Comparison of ENCODE assay signal across 8 mouse cellular contexts in the genomic region with DNA sequence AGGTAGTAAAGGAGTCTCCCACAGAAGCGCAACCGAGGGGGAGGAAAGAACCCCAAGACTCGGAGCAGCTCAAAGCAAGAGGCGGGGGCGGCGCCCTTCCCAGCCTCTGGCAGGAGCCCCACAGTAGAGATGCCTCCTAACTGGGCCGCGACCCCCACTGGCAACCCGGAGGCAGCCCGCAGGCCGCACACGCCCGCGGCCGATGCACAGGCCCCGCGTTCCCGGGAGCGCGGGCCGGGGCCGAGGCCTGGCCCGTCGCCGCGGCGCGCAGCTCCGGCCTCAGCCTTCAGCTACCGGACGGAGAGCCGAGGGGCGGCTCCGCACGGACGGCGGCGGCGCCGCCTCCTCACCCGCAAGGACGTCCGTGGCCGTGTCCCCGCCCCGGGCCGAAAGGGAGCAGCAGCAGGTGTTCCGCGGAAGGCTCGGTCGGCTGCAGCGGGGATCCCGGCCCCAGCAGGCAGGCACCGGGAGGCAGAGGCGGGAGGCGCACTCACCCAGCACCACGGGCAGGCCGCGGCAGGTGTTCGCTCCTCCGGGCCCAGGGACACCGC. TPM values are rescaled to one million over a fixed set of nuclear protein-coding genes. Genes with fewer than 3 reads are reported as not detected.
DNase-seq lines count a peak whose midpoint lies in the region; ATAC-seq lines count a peak whose summit lies in the region.

No protein-coding gene starts in this region.

- no peaks in the 10 kb centered on the region for H3K36me3 ChIP-seq in kidney, embryonic 14.5 days (ENCODE audit: control insufficient read depth, insufficient read depth, low read length)
- H3K36me3 ChIP-seq in forebrain, embryonic 13.5 days (ENCODE audit: poor library complexity, severe bottlenecking) = no peaks in the 10 kb centered on the region
- no peaks in the 10 kb centered on the region for H3K36me3 ChIP-seq in intestine, embryonic 14.5 days (ENCODE audit: control insufficient read depth, insufficient read depth, low read length)
- H3K36me3 ChIP-seq in liver, embryonic 15.5 days (replicated peaks) = no peaks in the 10 kb centered on the region

- under 1% methylated on average over 55 of the region's 62 CpGs for WGBS in kidney, embryonic 14.5 days
- under 1% methylated on average over 61 of the region's 62 CpGs for WGBS in forebrain, embryonic 13.5 days
- under 1% methylated on average over 57 of the region's 62 CpGs for WGBS in intestine, embryonic 14.5 days
- WGBS in liver, embryonic 15.5 days (ENCODE audit: insufficient replicate concordance) = under 1% methylated on average over 62 of the region's 62 CpGs

- no peaks in the 10 kb centered on the region for H3K27me3 ChIP-seq in kidney, embryonic 14.5 days (ENCODE audit: control insufficient read depth, insufficient read depth, low read length)
- H3K27me3 ChIP-seq in forebrain, embryonic 13.5 days = no peaks in the 10 kb centered on the region
- H3K27me3 ChIP-seq in intestine, embryonic 14.5 days (replicated peaks; ENCODE audit: control insufficient read depth, insufficient read depth, low read length) = no peaks in the 10 kb centered on the region
- peaks cover 6% of the 10 kb centered on the region; the same call in 1 of the 2 replicates for H3K27me3 ChIP-seq in liver, embryonic 15.5 days

- H3K9me3 ChIP-seq in kidney, embryonic 14.5 days (ENCODE audit: control insufficient read depth, low read length) = no peaks in the 10 kb centered on the region
- H3K9me3 ChIP-seq in forebrain, embryonic 13.5 days (replicated peaks) = no peaks in the 10 kb centered on the region
- H3K9me3 ChIP-seq in intestine, embryonic 14.5 days (ENCODE audit: control insufficient read depth, low read length) = no peaks in the 10 kb centered on the region
- H3K9me3 ChIP-seq in liver, embryonic 15.5 days (replicated peaks) = no peaks in the 10 kb centered on the region

- H3K9ac ChIP-seq in kidney, embryonic 14.5 days (ENCODE audit: low read depth, low read length) = peak overlapping the region; percentile 93
- peak overlapping the region; percentile 89 for H3K9ac ChIP-seq in forebrain, embryonic 13.5 days
- H3K9ac ChIP-seq in intestine, embryonic 14.5 days (ENCODE audit: low read length) = peak overlapping the region; percentile 84
- H3K9ac ChIP-seq in liver, embryonic 15.5 days = peak overlapping the region; percentile 87

- peak overlapping the region; percentile 93 for H3K27ac ChIP-seq in kidney, embryonic 14.5 days (ENCODE audit: low read depth, low read length)
- H3K27ac ChIP-seq in forebrain, embryonic 13.5 days = peak overlapping the region; percentile 94
- H3K27ac ChIP-seq in intestine, embryonic 14.5 days (ENCODE audit: low read depth) = peak overlapping the region; percentile 93
- H3K27ac ChIP-seq in liver, embryonic 15.5 days (replicated peaks) = peak overlapping the region; percentile 88

- H3K4me1 ChIP-seq in kidney, embryonic 14.5 days (ENCODE audit: control insufficient read depth, insufficient read depth, low read length) = peaks cover 29% of the 10 kb centered on the region
- H3K4me1 ChIP-seq in forebrain, embryonic 13.5 days = peaks cover 24% of the 10 kb centered on the region
- H3K4me1 ChIP-seq in intestine, embryonic 14.5 days (replicated peaks; ENCODE audit: control insufficient read depth, insufficient read depth, low read length) = peaks cover 22% of the 10 kb centered on the region
- peaks cover 40% of the 10 kb centered on the region for H3K4me1 ChIP-seq in liver, embryonic 15.5 days (replicated peaks)

- no peak for DNase-seq in kidney, adult 9 months
- DNase-seq in ZHBTc4 (ENCODE audit: low read depth, low spot score) = peak; percentile 40
- no peak for DNase-seq in intestine, embryonic 14.5 days (ENCODE audit: low spot score)
- DNase-seq in right cerebral cortex, postnatal 10 days (ENCODE audit: low spot score in 2 of 2) = peak; percentile 59 to 65
- DNase-seq in spleen, postnatal 4 days (ENCODE audit: low spot score in 2 of 2) = no peak

- peak overlapping the region; percentile 92 for H3K4me3 ChIP-seq in kidney, embryonic 14.5 days (ENCODE audit: low read length)
- peak overlapping the region; percentile 98 for H3K4me3 ChIP-seq in forebrain, embryonic 13.5 days
- H3K4me3 ChIP-seq in intestine, embryonic 14.5 days (ENCODE audit: low read depth, low read length) = peak overlapping the region; percentile 92
- peak overlapping the region; percentile 78 for H3K4me3 ChIP-seq in liver, embryonic 15.5 days (replicated peaks)

- peak; percentile 49 for ATAC-seq in kidney, embryonic 14.5 days (ENCODE audit: low FRiP score, low TSS enrichment)
- ATAC-seq in forebrain, embryonic 13.5 days = peak; percentile 40
- peak; percentile 61 for ATAC-seq in intestine, embryonic 14.5 days (replicated peaks; ENCODE audit: low FRiP score, low TSS enrichment, low read depth)
- ATAC-seq in liver, embryonic 15.5 days (ENCODE audit: insufficient read depth) = peak; percentile 73

- H3K4me2 ChIP-seq in kidney, embryonic 14.5 days (replicated peaks; ENCODE audit: low read depth, low read length) = peak overlapping the region; percentile 69
- peak overlapping the region; percentile 83 for H3K4me2 ChIP-seq in forebrain, embryonic 13.5 days
- peak overlapping the region; percentile 60 for H3K4me2 ChIP-seq in intestine, embryonic 14.5 days (ENCODE audit: low read length)
- peak overlapping the region; percentile 98 for H3K4me2 ChIP-seq in liver, embryonic 15.5 days

RNA-seq across cellular contexts. Expression of a gene that starts 0.6 kb away (rescaled TPM):
- polyA plus RNA-seq in kidney, embryonic 14.5 days (2014; fragmentation: Nextera tagmentation; extraction: Ambion mirVana) = 60.7 and 129 TPM in 2 replicates
- polyA plus RNA-seq in forebrain, embryonic 13.5 days (2015; fragmentation: Nextera tagmentation; extraction: Ambion mirVana) = 40.8 and 45.4 TPM in 2 replicates
- polyA plus RNA-seq in intestine, embryonic 14.5 days (2014; fragmentation: Nextera tagmentation; extraction: Ambion mirVana) = 71.7 and 75.6 TPM in 2 replicates
- polyA plus RNA-seq in liver, embryonic 15.5 days (2015; fragmentation: Nextera tagmentation; extraction: Ambion mirVana) = 16.0 and 18.2 TPM in 2 replicates

RNA-seq across cellular contexts. Expression of a gene that starts 27.0 kb away (rescaled TPM):
- polyA plus RNA-seq in kidney, embryonic 14.5 days (2014; fragmentation: Nextera tagmentation; extraction: Ambion mirVana) = 40.2 and 42.4 TPM in 2 replicates
- 94.9 and 95.4 TPM in 2 replicates for polyA plus RNA-seq in forebrain, embryonic 13.5 days (2015; fragmentation: Nextera tagmentation; extraction: Ambion mirVana)
- 38.9 and 41.2 TPM in 2 replicates for polyA plus RNA-seq in intestine, embryonic 14.5 days (2014; fragmentation: Nextera tagmentation; extraction: Ambion mirVana)
- 5.8 and 6.7 TPM in 2 replicates for polyA plus RNA-seq in liver, embryonic 15.5 days (2015; fragmentation: Nextera tagmentation; extraction: Ambion mirVana)

RNA-seq across cellular contexts. Expression of a gene that starts 33.4 kb away (rescaled TPM):
- polyA plus RNA-seq in kidney, embryonic 14.5 days (2014; fragmentation: Nextera tagmentation; extraction: Ambion mirVana) = 30.8 and 35.1 TPM in 2 replicates
- 25.3 and 26.7 TPM in 2 replicates for polyA plus RNA-seq in forebrain, embryonic 13.5 days (2015; fragmentation: Nextera tagmentation; extraction: Ambion mirVana)
- 23.0 and 24.2 TPM in 2 replicates for polyA plus RNA-seq in intestine, embryonic 14.5 days (2014; fragmentation: Nextera tagmentation; extraction: Ambion mirVana)
- 11.9 and 13.3 TPM in 2 replicates for polyA plus RNA-seq in liver, embryonic 15.5 days (2015; fragmentation: Nextera tagmentation; extraction: Ambion mirVana)

RNA-seq across cellular contexts. Expression of a gene that starts 42.7 kb away (rescaled TPM):
- 317 and 358 TPM in 2 replicates for polyA plus RNA-seq in kidney, embryonic 14.5 days (2014; fragmentation: Nextera tagmentation; extraction: Ambion mirVana)
- 317 and 330 TPM in 2 replicates for polyA plus RNA-seq in forebrain, embryonic 13.5 days (2015; fragmentation: Nextera tagmentation; extraction: Ambion mirVana)
- 281 and 309 TPM in 2 replicates for polyA plus RNA-seq in intestine, embryonic 14.5 days (2014; fragmentation: Nextera tagmentation; extraction: Ambion mirVana)
- 190 and 202 TPM in 2 replicates for polyA plus RNA-seq in liver, embryonic 15.5 days (2015; fragmentation: Nextera tagmentation; extraction: Ambion mirVana)

RNA-seq across cellular contexts. Expression of a gene that starts 42.8 kb away (rescaled TPM):
- 26.6 and 27.8 TPM in 2 replicates for polyA plus RNA-seq in kidney, embryonic 14.5 days (2014; fragmentation: Nextera tagmentation; extraction: Ambion mirVana)
- 30.9 and 38.1 TPM in 2 replicates for polyA plus RNA-seq in forebrain, embryonic 13.5 days (2015; fragmentation: Nextera tagmentation; extraction: Ambion mirVana)
- polyA plus RNA-seq in intestine, embryonic 14.5 days (2014; fragmentation: Nextera tagmentation; extraction: Ambion mirVana) = 27.5 and 30.4 TPM in 2 replicates
- 14.1 and 14.4 TPM in 2 replicates for polyA plus RNA-seq in liver, embryonic 15.5 days (2015; fragmentation: Nextera tagmentation; extraction: Ambion mirVana)

Comparison
In these comparisons a context has a peak if more than half of its experiments do, and no peak if none do; other contexts are left out.
1. DNase-seq: peak in ZHBTc4 (single experiment) and right cerebral cortex, postnatal 10 days (2 of 2); none in kidney, adult 9 months (single experiment), intestine, embryonic 14.5 days (single experiment) and spleen, postnatal 4 days (0 of 2).
2. Peak in every context shown above with its lines, with median percentiles within 50 percentile points of each other: ATAC-seq, H3K27ac ChIP-seq, H3K4me2 ChIP-seq, H3K4me3 ChIP-seq and H3K9ac ChIP-seq.